ENCODE assay signal across 9 mouse cellular contexts in genomic region chr11:63691041-63691440, GRCm38 (mm10).
DNase-seq lines count a peak whose midpoint lies in the region; ATAC-seq and TF ChIP-seq lines count a peak whose summit lies in the region.
"Had no signal": no experiment of that assay in that cellular context is flagged by ENCODE, and none has a peak within 500 bp of the region (broad histone marks: within the 10 kb centered on the region; RNA-seq: fewer than 3 reads in every experiment).

No protein-coding gene starts in this region.

- no peak overlapping the region for H3K4me3 ChIP-seq in hindbrain, embryonic 10.5 days
- H3K4me3 ChIP-seq in hindbrain, embryonic 14.5 days (replicated peaks; ENCODE audit: low read length): no peak overlapping the region
- H3K4me3 ChIP-seq in testis, adult 2 months (ENCODE audit: control insufficient read depth, low read depth, low read length): no peak overlapping the region
- H3K4me3 ChIP-seq in hindbrain, embryonic 12.5 days: no peak overlapping the region
- H3K4me3 ChIP-seq: heart, embryonic 15.5 days had no signal

- no peak for TF ChIP-seq POLR2A in testis, adult 2 months (IDR thresholded peaks at IDR 0.05; ENCODE audit: control insufficient read depth, low read depth, low read length)

- ATAC-seq in hindbrain, embryonic 14.5 days (ENCODE audit: low FRiP score): no peak
- no peak for ATAC-seq in hindbrain, embryonic 12.5 days (ENCODE audit: low FRiP score)

- no peaks in the 10 kb centered on the region; the same call in 1 of the 2 replicates for H3K4me1 ChIP-seq in hindbrain, embryonic 10.5 days (replicated peaks)
- no peaks in the 10 kb centered on the region for H3K4me1 ChIP-seq in hindbrain, embryonic 14.5 days (replicated peaks; ENCODE audit: control insufficient read depth, insufficient read depth, low read length)
- H3K4me1 ChIP-seq in testis, adult 2 months (ENCODE audit: control insufficient read depth, insufficient read depth, low read length): no peaks in the 10 kb centered on the region
- no peaks in the 10 kb centered on the region for H3K4me1 ChIP-seq in hindbrain, embryonic 12.5 days
- H3K4me1 ChIP-seq: heart, embryonic 15.5 days had no signal

- no peak overlapping the region for H3K4me2 ChIP-seq in hindbrain, embryonic 14.5 days (replicated peaks)
- no peak overlapping the region for H3K4me2 ChIP-seq in hindbrain, embryonic 12.5 days (replicated peaks)
- H3K4me2 ChIP-seq: heart, embryonic 15.5 days had no signal

- no peaks in the 10 kb centered on the region for H3K9me3 ChIP-seq in hindbrain, embryonic 10.5 days
- H3K9me3 ChIP-seq in hindbrain, embryonic 14.5 days (ENCODE audit: control insufficient read depth, low read length): no peaks in the 10 kb centered on the region
- no peaks in the 10 kb centered on the region for H3K9me3 ChIP-seq in hindbrain, embryonic 12.5 days (replicated peaks)
- H3K9me3 ChIP-seq: heart, embryonic 15.5 days had no signal

- no peaks in the 10 kb centered on the region for H3K36me3 ChIP-seq in hindbrain, embryonic 10.5 days
- no peaks in the 10 kb centered on the region for H3K36me3 ChIP-seq in hindbrain, embryonic 14.5 days (replicated peaks; ENCODE audit: control insufficient read depth, insufficient read depth)
- H3K36me3 ChIP-seq in testis, adult 2 months (ENCODE audit: control insufficient read depth, insufficient read depth, low read length): no peaks in the 10 kb centered on the region
- no peaks in the 10 kb centered on the region for H3K36me3 ChIP-seq in hindbrain, embryonic 12.5 days
- H3K36me3 ChIP-seq: heart, embryonic 15.5 days had no signal

- peak; percentile 37; the same call in 1 of the 2 replicates for TF ChIP-seq CTCF in testis, adult 2 months (IDR thresholded peaks at IDR 0.05; ENCODE audit: control insufficient read depth, insufficient read depth, insufficient replicate concordance, low read depth, low read length)

- no peaks in the 10 kb centered on the region for H3K27me3 ChIP-seq in hindbrain, embryonic 10.5 days (ENCODE audit: insufficient read depth, poor library complexity, severe bottlenecking)
- no peaks in the 10 kb centered on the region for H3K27me3 ChIP-seq in hindbrain, embryonic 14.5 days (ENCODE audit: control insufficient read depth, insufficient read depth, low read length)
- no peaks in the 10 kb centered on the region for H3K27me3 ChIP-seq in testis, adult 2 months (ENCODE audit: control insufficient read depth, insufficient read depth, low read length)
- H3K27me3 ChIP-seq in hindbrain, embryonic 12.5 days: no peaks in the 10 kb centered on the region
- H3K27me3 ChIP-seq: heart, embryonic 15.5 days had no signal

- H3K27ac ChIP-seq in hindbrain, embryonic 10.5 days: no peak overlapping the region
- no peak overlapping the region for H3K27ac ChIP-seq in hindbrain, embryonic 14.5 days
- no peak overlapping the region for H3K27ac ChIP-seq in testis, adult 2 months (ENCODE audit: control insufficient read depth, insufficient read depth, low read depth, low read length)
- H3K27ac ChIP-seq in hindbrain, embryonic 12.5 days: no peak overlapping the region
- H3K27ac ChIP-seq: heart, embryonic 15.5 days had no signal

- peak; percentile 57 for DNase-seq in hindbrain, embryonic 10.5 days (ENCODE audit: low spot score)
- DNase-seq in hindbrain, embryonic 14.5 days (ENCODE audit: low spot score): no peak
- DNase-seq in testis, postnatal 14 days (ENCODE audit: low spot score): no peak
- peak; percentile 17 for DNase-seq in embryo, embryonic 11.5 days (ENCODE audit: low read depth, low spot score)
- DNase-seq in testis, postnatal 10 days (ENCODE audit: low spot score): peak; percentile 59
- DNase-seq in urinary bladder, postnatal 25 days (ENCODE audit: low spot score): no peak

- no peak overlapping the region for H3K9ac ChIP-seq in hindbrain, embryonic 14.5 days
- no peak overlapping the region for H3K9ac ChIP-seq in hindbrain, embryonic 12.5 days
- H3K9ac ChIP-seq: heart, embryonic 15.5 days had no signal

- 47% methylated on average over 4 of the region's 4 CpGs for WGBS in hindbrain, embryonic 10.5 days
- 47% methylated on average over 4 of the region's 4 CpGs for WGBS in hindbrain, embryonic 14.5 days
- 45% methylated on average over 4 of the region's 4 CpGs for WGBS in hindbrain, embryonic 12.5 days

Comparison
In these comparisons a context has a peak if more than half of its experiments do, and no peak if none do; other contexts are left out.
1. DNase-seq: peak in hindbrain, embryonic 10.5 days (single experiment), embryo, embryonic 11.5 days (single experiment) and testis, postnatal 10 days (single experiment); none in hindbrain, embryonic 14.5 days (single experiment), testis, postnatal 14 days (single experiment) and urinary bladder, postnatal 25 days (single experiment).